Mouse (Mus musculus) forebrain, embryonic 12.5 days (tissue): ENCODE measurements around the gene Chd6. TPM values are rescaled to one million over a fixed set of nuclear protein-coding genes. Genes with fewer than 3 reads are reported as not detected.

Source experiments
- ATAC-seq: fragments of 200-750 bp; cut with Nextera tagmentation; 2 replicates; pipeline ENCODE4 v1.8.0; 2017; ENCODE audit warnings: moderate TSS enrichment; ENCODE audit not compliant: low FRiP score
- H3K27ac ChIP-seq: fragments of 300-500 bp; sonication (generic); 2 replicates; pipeline ENCODE4 v1.5.1; 2016; ENCODE audit warnings: mild to moderate bottlenecking
- H3K27me3 ChIP-seq: fragments of 300-500 bp; sonication (generic); 2 replicates; pipeline ENCODE4 v1.6.1; 2016; ENCODE audit warnings: mild to moderate bottlenecking
- H3K36me3 ChIP-seq: fragments of 300-500 bp; sonication (generic); replicated peaks from 2 replicates; pipeline ENCODE4 v1.6.1; 2016; ENCODE audit warnings: mild to moderate bottlenecking
- H3K4me1 ChIP-seq: fragments of 300-500 bp; sonication (generic); 2 replicates; pipeline ENCODE4 v1.6.1; 2016
- H3K4me2 ChIP-seq: fragments of 300-500 bp; sonication (generic); 2 replicates; pipeline ENCODE4 v1.6.1; 2016; ENCODE audit warnings: mild to moderate bottlenecking, moderate library complexity
- H3K4me3 ChIP-seq: fragments of 300-500 bp; sonication (generic); replicated peaks from 2 replicates; pipeline ENCODE4 v1.5.1; 2016; ENCODE audit warnings: mild to moderate bottlenecking
- H3K9ac ChIP-seq: fragments of 300-500 bp; sonication (generic); 2 replicates; pipeline ENCODE4 v1.6.1; 2016; ENCODE audit warnings: mild to moderate bottlenecking
- H3K9me3 ChIP-seq: fragments of 300-500 bp; sonication (generic); 2 replicates; pipeline ENCODE4 v1.6.1; 2016
- WGBS: fragments of 180-500 bp; shearing (Covaris S2); methylation state at CpG from one replicate; pipeline ENCODE4 v1.1.7; 2016; 5-methylcytosine and 5-hydroxymethylcytosine counted together
- polyA plus RNA-seq: library from polyadenylated mRNA; unstranded; fragments of >200 nt; fragmentation: Nextera tagmentation; extraction: Ambion mirVana; gene quantifications from 2 replicates; pipeline ENCODE4 v1.2.1, GENCODE M21; 2016

Chd6 gene
- polyA plus RNA-seq, 1 experiment from 2014 or later: 50.3 TPM

GRCm38 (mm10) chr2:161012577-161013251 lies 96.2 kb downstream of the Chd6 start:
- Histone ChIP-seq H3K4me3 (no peak overlapping the region), H3K36me3 (peaks cover 85% of the 10 kb centered on the region), H3K9me3 (no peaks in the 10 kb centered on the region), H3K27ac (no peak overlapping the region), H3K9ac (no peak overlapping the region), H3K27me3 (no peaks in the 10 kb centered on the region), H3K4me1 (no peaks in the 10 kb centered on the region), H3K4me2 (no peak overlapping the region)
- WGBS: 93% methylated on average over 16 of the region's 16 CpGs
- no peak for ATAC-seq

DNA sequence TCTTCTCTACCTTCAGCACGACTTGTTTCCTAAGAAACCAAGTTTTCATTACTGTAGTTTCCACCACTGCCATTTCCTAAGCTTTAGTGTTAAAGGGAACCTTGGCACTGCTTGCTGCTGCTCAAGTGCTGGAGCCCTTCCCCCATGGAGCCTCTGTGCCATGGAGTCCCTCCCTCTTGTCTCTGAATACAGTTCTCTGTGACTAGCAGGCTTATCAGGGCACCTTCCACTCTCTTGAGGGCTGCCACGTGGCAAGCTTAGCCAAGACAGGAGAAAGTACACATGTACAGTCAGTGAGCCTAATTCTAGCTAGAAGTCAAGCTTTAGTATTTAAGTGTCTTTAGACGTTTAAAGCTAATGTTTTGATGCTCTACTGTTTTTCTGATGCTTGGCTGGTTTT lies 104.5 kb downstream of the Chd6 start:
- Histone ChIP-seq H3K4me3 (no peak overlapping the region), H3K36me3 (peaks cover 43% of the 10 kb centered on the region), H3K9ac (no peak overlapping the region), H3K9me3 (no peaks in the 10 kb centered on the region), H3K4me2 (no peak overlapping the region), H3K27ac (no peak overlapping the region), H3K27me3 (no peaks in the 10 kb centered on the region), H3K4me1 (no peaks in the 10 kb centered on the region)
- WGBS: 83% methylated on average over 3 of the region's 3 CpGs
- no peak for ATAC-seq

DNA sequence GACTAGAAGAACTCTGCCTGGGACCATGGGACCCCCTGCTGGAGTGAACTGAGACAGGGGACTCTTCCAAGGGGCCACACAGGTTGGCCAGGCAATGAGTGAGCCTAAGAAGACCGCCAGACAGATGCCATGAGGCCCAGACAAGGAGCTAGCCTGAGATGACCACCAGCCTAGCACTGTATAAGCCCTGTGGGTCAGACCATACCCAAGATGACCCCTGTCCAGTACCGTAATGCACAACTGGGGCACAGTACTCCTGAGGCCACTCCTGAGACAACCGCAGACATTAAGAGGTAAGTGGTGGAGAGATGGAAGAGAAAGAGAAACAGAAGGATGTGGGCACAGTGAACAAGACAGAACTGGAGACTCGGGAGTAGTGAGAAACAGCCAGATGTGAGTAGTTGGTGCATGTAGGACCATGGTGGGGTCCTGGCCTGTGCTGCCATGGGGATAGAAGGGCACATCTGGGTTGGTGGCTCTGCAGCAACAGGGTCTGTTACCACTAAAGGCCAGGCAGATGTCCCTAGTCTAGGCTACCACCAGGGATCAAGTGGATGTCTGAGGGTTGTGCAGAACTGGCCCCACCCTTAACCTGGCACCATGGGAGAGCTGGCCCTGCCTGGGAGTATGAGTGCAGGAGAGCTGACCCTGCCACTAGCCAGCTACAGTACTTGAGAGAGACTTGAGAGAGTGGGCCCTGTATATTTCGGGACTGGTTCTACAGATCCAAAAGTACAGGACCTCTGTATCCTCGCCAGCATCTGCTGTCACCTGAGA lies 111.7 kb downstream of the Chd6 start:
- Histone ChIP-seq H3K36me3 (peaks cover 29% of the 10 kb centered on the region), H3K27me3 (no peaks in the 10 kb centered on the region), H3K4me2 (no peak overlapping the region), H3K9me3 (no peaks in the 10 kb centered on the region), H3K27ac (no peak overlapping the region), H3K9ac (no peak overlapping the region), H3K4me3 (no peak overlapping the region), H3K4me1 (no peaks in the 10 kb centered on the region)
- ATAC-seq: no peak
- 97% methylated on average over 6 of the region's 6 CpGs for WGBS

DNA sequence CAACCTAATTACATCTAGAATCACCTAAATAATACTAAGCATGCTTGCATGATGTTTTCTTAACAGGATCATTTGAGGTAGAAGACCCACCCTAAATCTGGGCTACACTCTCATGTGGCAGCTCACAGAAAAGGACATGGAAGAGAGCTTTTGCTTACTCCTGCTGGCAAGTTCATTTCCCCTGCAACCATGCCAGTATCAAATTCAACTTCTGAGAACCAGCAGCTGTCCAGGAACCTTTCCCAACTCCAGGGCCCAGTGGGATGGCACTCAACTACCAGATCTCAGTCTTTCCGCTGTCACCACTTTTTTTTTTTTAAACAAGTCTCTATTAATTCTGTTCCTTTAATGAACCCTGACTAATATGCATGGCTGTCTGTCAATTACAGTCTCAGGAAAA lies 114.7 kb downstream of the Chd6 start:
- no peak overlapping the region for H3K9ac ChIP-seq
- H3K27me3 ChIP-seq: no peaks in the 10 kb centered on the region
- H3K36me3 ChIP-seq: peaks cover 57% of the 10 kb centered on the region
- H3K27ac ChIP-seq: no peak overlapping the region
- no peaks in the 10 kb centered on the region for H3K4me1 ChIP-seq
- WGBS: 87% methylated on average over 1 of the region's 1 CpGs
- ATAC-seq: no peak
- H3K4me2 ChIP-seq: no peak overlapping the region
- H3K9me3 ChIP-seq: no peaks in the 10 kb centered on the region
- H3K4me3 ChIP-seq: no peak overlapping the region

- peaks cover 60% of the 10 kb centered on the region for H3K36me3 ChIP-seq
- H3K27me3 ChIP-seq: no peaks in the 10 kb centered on the region
- WGBS: 92% methylated on average over 3 of the region's 3 CpGs
These were observed 116.4 kb downstream of the Chd6 start for GRCm38 (mm10) chr2:160992465-160992864.

DNA sequence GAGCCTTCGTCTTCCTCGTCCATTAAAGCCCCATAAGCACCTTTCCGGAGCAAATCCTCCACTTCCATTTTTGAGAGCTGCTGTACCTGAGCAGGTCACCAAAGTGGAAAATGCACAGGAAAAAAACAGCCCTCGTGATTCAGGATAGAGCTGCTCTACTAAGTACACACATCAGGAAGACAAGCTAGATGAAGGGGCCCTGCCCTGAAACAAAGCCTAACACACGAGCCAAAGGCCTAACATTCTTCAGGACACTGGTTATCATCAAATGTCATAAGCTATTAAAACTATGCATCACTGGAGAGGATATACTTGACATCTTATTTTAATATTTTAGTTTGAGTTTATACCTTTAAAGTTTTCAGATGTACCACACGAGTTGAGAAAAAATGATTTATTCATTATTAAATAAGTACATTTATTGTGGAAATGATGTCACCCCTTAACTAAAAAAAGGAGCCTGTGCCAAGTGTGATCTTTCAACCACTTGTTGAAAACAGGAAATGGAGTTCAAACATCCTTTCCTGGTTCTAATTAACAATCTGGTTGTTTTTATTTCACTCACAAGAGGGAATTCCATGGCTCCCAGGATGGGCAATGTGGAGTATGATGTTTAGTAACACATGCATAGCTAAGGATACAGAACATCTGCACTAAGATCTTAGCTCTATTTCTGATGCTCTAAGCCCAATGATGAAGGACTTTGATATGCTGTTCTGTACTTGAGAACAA lies 118.4 kb downstream of the Chd6 start:
- no peak for ATAC-seq
- H3K27me3 ChIP-seq: no peaks in the 10 kb centered on the region
- H3K9me3 ChIP-seq: no peaks in the 10 kb centered on the region
- no peak overlapping the region for H3K9ac ChIP-seq
- peaks cover 65% of the 10 kb centered on the region for H3K36me3 ChIP-seq
- H3K4me2 ChIP-seq: no peak overlapping the region
- no peak overlapping the region for H3K4me3 ChIP-seq
- no peak overlapping the region for H3K27ac ChIP-seq
- WGBS: 89% methylated on average over 6 of the region's 6 CpGs
- no peaks in the 10 kb centered on the region for H3K4me1 ChIP-seq

More at GRCm38 (mm10) chr2:160992465-160992864, 116.4 kb downstream of the Chd6 start:
- Histone ChIP-seq H3K4me3 (no peak overlapping the region), H3K27ac (no peak overlapping the region), H3K4me2 (no peak overlapping the region), H3K9me3 (no peaks in the 10 kb centered on the region), H3K9ac (no peak overlapping the region), H3K4me1 (no peaks in the 10 kb centered on the region)
- no peak for ATAC-seq

DNA sequence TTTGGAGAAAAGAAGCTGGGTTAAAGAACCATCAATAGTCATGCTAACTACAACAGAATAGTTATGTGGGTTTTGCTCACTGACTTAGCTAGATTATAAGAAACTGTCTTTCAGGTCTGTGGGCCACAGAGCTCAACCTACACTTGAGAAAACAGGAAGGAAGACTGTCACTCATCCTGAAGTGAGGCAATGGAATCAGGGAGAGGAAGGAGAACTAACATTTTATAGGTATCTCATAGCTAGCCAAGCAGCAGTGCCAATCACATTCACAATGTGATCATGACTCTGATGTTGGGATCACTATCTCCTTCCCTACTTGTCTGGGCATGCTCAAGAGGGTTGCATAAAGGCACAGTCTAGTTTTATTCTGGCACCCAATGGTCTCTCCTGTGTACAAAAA lies 121.4 kb downstream of the Chd6 start:
- no peak for ATAC-seq
- Histone ChIP-seq H3K9me3 (no peaks in the 10 kb centered on the region), H3K4me1 (no peaks in the 10 kb centered on the region), H3K36me3 (peaks cover 85% of the 10 kb centered on the region), H3K27me3 (no peaks in the 10 kb centered on the region), H3K4me2 (no peak overlapping the region), H3K9ac (no peak overlapping the region), H3K27ac (no peak overlapping the region), H3K4me3 (no peak overlapping the region)

DNA sequence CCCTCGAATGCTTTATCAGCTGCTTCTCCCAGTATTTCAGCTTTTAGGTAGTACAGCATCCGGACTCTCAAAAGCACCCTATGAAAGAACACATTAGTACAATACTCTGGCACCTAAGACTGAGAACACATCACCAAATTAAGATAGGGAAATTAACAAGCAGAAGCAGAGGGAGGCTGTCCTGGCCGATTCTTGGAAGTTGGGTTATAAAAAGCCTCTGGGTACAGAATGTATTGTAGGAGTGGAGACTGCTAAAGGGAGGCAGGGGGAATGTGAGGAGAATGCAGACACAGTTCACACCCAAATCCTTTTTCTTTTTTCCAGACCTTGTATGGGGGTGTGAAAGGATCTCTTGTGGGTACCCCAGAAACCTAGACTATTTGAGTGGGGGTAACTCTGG lies 126.2 kb downstream of the Chd6 start:
- Histone ChIP-seq H3K27ac (no peak overlapping the region), H3K4me1 (no peaks in the 10 kb centered on the region), H3K36me3 (peaks cover 89% of the 10 kb centered on the region), H3K9ac (no peak overlapping the region), H3K9me3 (no peaks in the 10 kb centered on the region), H3K4me3 (no peak overlapping the region), H3K4me2 (no peak overlapping the region), H3K27me3 (no peaks in the 10 kb centered on the region)
- WGBS: 95% methylated on average over 3 of the region's 3 CpGs
- no peak for ATAC-seq

DNA sequence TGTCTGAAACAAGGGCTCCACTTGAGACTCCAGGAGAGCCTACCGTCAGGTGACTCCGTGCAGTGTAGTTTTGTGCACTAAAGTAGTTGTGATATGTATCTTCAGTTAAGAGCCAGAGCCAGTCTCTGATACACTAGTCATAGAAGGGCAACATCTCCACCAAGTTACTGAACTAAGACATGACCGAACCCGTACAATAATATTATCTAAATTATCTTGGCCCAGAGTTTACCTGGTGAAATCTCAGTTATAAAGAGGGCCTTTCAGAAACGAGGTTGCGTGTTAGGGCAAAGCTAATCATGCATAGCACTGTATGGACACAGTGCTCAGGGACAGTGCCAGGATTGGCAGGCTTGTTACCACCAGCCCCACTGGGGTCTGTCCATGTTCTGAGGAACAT lies 127.1 kb downstream of the Chd6 start:
- no peaks in the 10 kb centered on the region for H3K9me3 ChIP-seq
- peaks cover 89% of the 10 kb centered on the region for H3K36me3 ChIP-seq
- H3K4me3 ChIP-seq: no peak overlapping the region
- no peaks in the 10 kb centered on the region for H3K27me3 ChIP-seq
- 97% methylated on average over 6 of the region's 6 CpGs for WGBS
- no peaks in the 10 kb centered on the region for H3K4me1 ChIP-seq
- H3K4me2 ChIP-seq: no peak overlapping the region
- ATAC-seq: no peak
- H3K9ac ChIP-seq: no peak overlapping the region
- no peak overlapping the region for H3K27ac ChIP-seq

GRCm38 (mm10) chr2:160978651-160979050 lies 130.2 kb downstream of the Chd6 start:
- Histone ChIP-seq H3K27me3 (no peaks in the 10 kb centered on the region), H3K4me1 (no peaks in the 10 kb centered on the region), H3K4me2 (no peak overlapping the region), H3K4me3 (no peak overlapping the region), H3K36me3 (peaks cover 83% of the 10 kb centered on the region), H3K9ac (no peak overlapping the region), H3K9me3 (no peaks in the 10 kb centered on the region), H3K27ac (no peak overlapping the region)
- ATAC-seq: no peak
- WGBS: 88% methylated on average over 1 of the region's 1 CpGs

- H3K4me1 ChIP-seq: 0 out of 2 replicates have a peak, but pooled peaks cover 2% of the 10 kb centered on the region
- no peak overlapping the region for H3K4me2 ChIP-seq
- no peak overlapping the region for H3K27ac ChIP-seq
- ATAC-seq: no peak
- no peak overlapping the region for H3K4me3 ChIP-seq
- 87% methylated on average over 1 of the region's 1 CpGs for WGBS
- H3K27me3 ChIP-seq: no peaks in the 10 kb centered on the region
- no peak overlapping the region for H3K9ac ChIP-seq
- H3K9me3 ChIP-seq: no peaks in the 10 kb centered on the region
- peaks cover 78% of the 10 kb centered on the region for H3K36me3 ChIP-seq
These were observed 131.6 kb downstream of the Chd6 start for GRCm38 (mm10) chr2:160977248-160977647.

DNA sequence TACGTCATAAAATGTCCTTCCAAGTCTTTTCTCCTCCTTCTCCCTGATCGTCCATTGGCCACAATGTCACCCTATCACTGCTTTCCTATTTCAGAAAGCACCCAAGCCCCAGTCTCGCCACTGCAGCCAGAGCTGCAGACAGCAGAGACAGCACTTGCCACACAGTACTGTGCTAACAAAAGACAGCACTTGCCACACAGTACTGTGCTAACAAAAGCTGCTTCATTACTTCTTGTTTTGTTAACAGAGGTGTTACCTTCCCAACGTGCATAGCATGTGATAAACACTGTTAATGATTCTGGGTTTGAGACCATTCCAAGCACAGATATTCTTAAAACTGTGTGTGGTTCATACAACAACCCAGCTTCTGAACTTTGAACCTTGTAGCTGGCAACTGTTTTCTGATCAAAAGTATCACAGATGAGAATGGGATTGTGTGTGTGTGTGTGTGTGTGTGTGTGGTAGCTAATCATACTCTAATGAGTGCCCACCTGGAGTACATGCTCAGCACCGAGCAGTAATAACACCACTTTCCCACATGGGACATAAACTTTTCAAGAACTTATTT lies 135.1 kb downstream of the Chd6 start:
- Histone ChIP-seq H3K27ac (no peak overlapping the region), H3K27me3 (no peaks in the 10 kb centered on the region), H3K4me2 (no peak overlapping the region), H3K4me1 (0 out of 2 replicates have a peak, but pooled peaks cover 4% of the 10 kb centered on the region), H3K9me3 (no peaks in the 10 kb centered on the region), H3K36me3 (peaks cover 70% of the 10 kb centered on the region), H3K4me3 (no peak overlapping the region), H3K9ac (no peak overlapping the region)
- no peak for ATAC-seq
- WGBS: 84% methylated on average over 5 of the region's 5 CpGs
